Mouse (Mus musculus) neural tube, embryonic 15.5 days (tissue): ENCODE measurements around the gene Chst2. TPM values are rescaled to one million over a fixed set of nuclear protein-coding genes. Genes with fewer than 3 reads are reported as not detected.

Source experiments
- ATAC-seq: fragments of 200-750 bp; cut with Nextera tagmentation; 2 replicates; pipeline ENCODE4 v1.8.0; 2017; ENCODE audit warnings: mild to moderate bottlenecking, moderate TSS enrichment, moderate library complexity; ENCODE audit not compliant: low FRiP score
- H3K27ac ChIP-seq: fragments of 300-500 bp; sonication (generic); replicated peaks from 2 replicates; pipeline ENCODE4 v1.5.1; 2015; ENCODE audit warnings: mild to moderate bottlenecking, inconsistent platforms
- H3K27me3 ChIP-seq: fragments of 300-500 bp; sonication (generic); replicated peaks from 2 replicates; pipeline ENCODE4 v1.6.1; 2015; ENCODE audit warnings: inconsistent platforms
- H3K36me3 ChIP-seq: fragments of 300-500 bp; sonication (generic); 2 replicates; pipeline ENCODE4 v1.6.1; 2015; ENCODE audit warnings: inconsistent platforms
- H3K4me1 ChIP-seq: fragments of 300-500 bp; sonication (generic); 2 replicates; pipeline ENCODE4 v1.6.1; 2015; ENCODE audit warnings: inconsistent platforms
- H3K4me2 ChIP-seq: fragments of 300-500 bp; sonication (generic); 2 replicates; pipeline ENCODE4 v1.6.1; 2015; ENCODE audit warnings: inconsistent platforms, mild to moderate bottlenecking, moderate library complexity
- H3K4me3 ChIP-seq: fragments of 300-500 bp; sonication (generic); replicated peaks from 2 replicates; pipeline ENCODE4 v1.5.1; 2015; ENCODE audit warnings: mild to moderate bottlenecking, inconsistent platforms
- H3K9ac ChIP-seq: fragments of 300-500 bp; sonication (generic); replicated peaks from 2 replicates; pipeline ENCODE4 v1.6.1; 2015; ENCODE audit warnings: mild to moderate bottlenecking, inconsistent platforms
- H3K9me3 ChIP-seq: fragments of 300-500 bp; sonication (generic); replicated peaks from 2 replicates; pipeline ENCODE4 v1.6.1; 2016; ENCODE audit warnings: inconsistent platforms
- WGBS: fragments of 180-500 bp; shearing (Covaris S2); methylation state at CpG from one replicate; pipeline ENCODE4 v1.1.7; 2015; ENCODE audit warnings: mixed read lengths; 5-methylcytosine and 5-hydroxymethylcytosine counted together
- polyA plus RNA-seq: library from polyadenylated mRNA; unstranded; fragments of >200 nt; fragmentation: Nextera tagmentation; extraction: Ambion mirVana; gene quantifications from 2 replicates; pipeline ENCODE4 v1.2.1, GENCODE M21; 2015

Gene Chst2
- polyA plus RNA-seq, 1 experiment from 2014 or later = 15.9 TPM

DNA sequence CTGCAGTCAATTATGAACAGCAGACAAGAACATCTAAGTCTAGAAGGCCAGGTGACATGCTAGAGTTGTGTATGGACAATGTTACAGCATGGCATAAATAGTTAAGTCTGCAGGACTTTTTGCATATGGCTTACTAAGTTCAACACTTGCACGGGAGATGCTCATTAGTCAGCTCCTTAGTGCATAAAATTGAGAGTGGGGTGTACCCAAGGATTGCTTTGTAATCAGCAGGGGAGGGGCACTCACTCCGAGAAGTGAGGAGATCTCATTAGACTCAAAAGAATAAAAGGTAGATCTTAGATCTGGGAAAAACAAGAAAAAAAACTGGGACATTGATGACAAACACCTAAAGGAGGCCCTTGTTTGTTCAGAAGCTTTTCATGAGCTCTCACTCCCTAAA is 54.6 kb downstream of the Chst2 start:
- Histone ChIP-seq H3K27ac (no peak overlapping the region), H3K36me3 (no peaks in the 10 kb centered on the region), H3K4me3 (no peak overlapping the region), H3K9me3 (no peaks in the 10 kb centered on the region), H3K4me2 (no peak overlapping the region), H3K4me1 (no peaks in the 10 kb centered on the region), H3K9ac (no peak overlapping the region), H3K27me3 (no peaks in the 10 kb centered on the region)
- 63% methylated on average over 2 of the region's 2 CpGs for WGBS
- ATAC-seq = no peak

DNA sequence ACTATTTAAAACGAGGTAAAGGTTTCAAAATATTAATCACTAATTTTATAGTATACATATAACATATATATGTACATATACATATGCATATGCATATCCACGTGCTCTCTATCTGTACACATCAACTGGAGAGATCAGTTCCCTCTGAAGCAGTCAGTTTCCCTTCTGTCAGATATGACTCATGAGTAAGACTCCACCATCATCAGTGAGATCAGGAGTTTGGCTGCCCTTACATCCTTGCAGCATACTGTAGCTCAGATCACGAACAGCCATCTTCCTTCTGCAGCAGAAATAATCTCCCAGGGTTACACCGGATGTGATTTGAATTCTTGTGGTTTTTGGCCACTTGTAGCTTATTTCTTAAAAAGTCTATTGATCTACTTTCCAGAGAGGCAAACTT is 56.0 kb downstream of the Chst2 start:
- no peaks in the 10 kb centered on the region for H3K36me3 ChIP-seq
- H3K9me3 ChIP-seq = no peaks in the 10 kb centered on the region
- H3K27me3 ChIP-seq = no peaks in the 10 kb centered on the region
- H3K4me3 ChIP-seq = no peak overlapping the region
- H3K9ac ChIP-seq = no peak overlapping the region
- H3K4me1 ChIP-seq = no peaks in the 10 kb centered on the region
- no peak overlapping the region for H3K4me2 ChIP-seq
- ATAC-seq = no peak
- 80% methylated on average over 4 of the region's 4 CpGs for WGBS
- no peak overlapping the region for H3K27ac ChIP-seq

Other genes starting within 250 kb of the Chst2 start
- 115 and 128 TPM in 2 replicates for gene U2surp, start 105.3 kb upstream of the Chst2 start, polyA plus RNA-seq
- 6.5 and 8.8 TPM in 2 replicates for gene Paqr9, start 152.9 kb upstream of the Chst2 start, polyA plus RNA-seq
- 3.3 and 5.5 TPM in 2 replicates for gene Pcolce2, start 230.9 kb upstream of the Chst2 start, polyA plus RNA-seq